Mouse (Mus musculus): Measurements from ENCODE around the gene Zfp536. TPM values are rescaled to one million over a fixed set of nuclear protein-coding genes. Genes with fewer than 3 reads are reported as not detected.

Zfp536 gene
- polyA plus RNA-seq, 1 experiment, result not detected

GRCm38 (mm10) chr7:37544011-37544410, 229.4 kb downstream of the Zfp536 start:
- Histone ChIP-seq H3K4me3 (ENCODE audit: low read depth, low read length) (no peak overlapping the region), H3K9ac (ENCODE audit: low read depth, poor library complexity, severe bottlenecking) (no peak overlapping the region), H3K9me3 (replicated peaks; ENCODE audit: control insufficient read depth, insufficient read depth, low read length, poor library complexity, severe bottlenecking) (no peaks in the 10 kb centered on the region), H3K27ac (ENCODE audit: insufficient read depth, low read length) (no peak overlapping the region), H3K4me1 (ENCODE audit: control insufficient read depth, insufficient read depth, low read length) (no peaks in the 10 kb centered on the region), H3K36me3 (ENCODE audit: control insufficient read depth, insufficient read depth, low read length, poor library complexity, severe bottlenecking) (no peaks in the 10 kb centered on the region), H3K27me3 (ENCODE audit: control insufficient read depth, insufficient read depth, low read length, poor library complexity, severe bottlenecking) (no peaks in the 10 kb centered on the region)
- TF ChIP-seq EP300 (IDR thresholded peaks at IDR 0.05; ENCODE audit: insufficient read depth, low read depth, low read length) (no peak), POLR2A (IDR thresholded peaks at IDR 0.05; ENCODE audit: insufficient read depth, low read length) (no peak), CTCF (IDR thresholded peaks at IDR 0.05; ENCODE audit: low read depth, low read length) (no peak)

- H3K9ac ChIP-seq (ENCODE audit: low read depth, poor library complexity, severe bottlenecking), result no peak overlapping the region
- H3K4me1 ChIP-seq (ENCODE audit: control insufficient read depth, insufficient read depth, low read length), result no peaks in the 10 kb centered on the region
- no peaks in the 10 kb centered on the region for H3K27me3 ChIP-seq (ENCODE audit: control insufficient read depth, insufficient read depth, low read length, poor library complexity, severe bottlenecking)
- H3K9me3 ChIP-seq (replicated peaks; ENCODE audit: control insufficient read depth, insufficient read depth, low read length, poor library complexity, severe bottlenecking), result no peaks in the 10 kb centered on the region
- H3K4me3 ChIP-seq (ENCODE audit: low read depth, low read length), result no peak overlapping the region
- no peaks in the 10 kb centered on the region for H3K36me3 ChIP-seq (ENCODE audit: control insufficient read depth, insufficient read depth, low read length, poor library complexity, severe bottlenecking)
- H3K27ac ChIP-seq (ENCODE audit: insufficient read depth, low read length), result no peak overlapping the region
- TF ChIP-seq POLR2A (IDR thresholded peaks at IDR 0.05; ENCODE audit: insufficient read depth, low read length) (no peak), CTCF (IDR thresholded peaks at IDR 0.05; ENCODE audit: low read depth, low read length) (no peak), EP300 (IDR thresholded peaks at IDR 0.05; ENCODE audit: insufficient read depth, low read depth, low read length) (no peak)
Measured at GRCm38 (mm10) chr7:37542951-37543350, 230.5 kb downstream of the Zfp536 start.

DNA sequence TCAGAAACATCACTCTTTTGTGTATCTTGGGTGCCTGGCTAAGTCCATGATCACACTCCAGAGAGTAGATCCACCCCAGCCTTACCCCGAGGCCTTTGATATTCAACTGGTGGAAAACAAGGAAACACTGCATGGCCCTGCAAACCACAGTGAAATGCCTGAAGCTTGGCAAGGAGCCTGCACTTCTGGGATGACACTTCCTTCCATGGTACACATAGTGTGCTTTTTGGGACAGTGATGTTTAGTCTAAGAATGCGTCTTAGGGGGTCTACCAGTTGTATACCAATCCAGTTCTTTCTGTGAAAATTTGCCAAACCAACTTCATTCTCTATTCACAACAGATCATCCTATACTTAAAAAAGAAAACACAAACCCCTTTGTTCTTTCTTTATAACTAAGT, 242.3 kb downstream of the Zfp536 start:
- H3K4me1 ChIP-seq (ENCODE audit: control insufficient read depth, insufficient read depth, low read length), result no peaks in the 10 kb centered on the region
- H3K27me3 ChIP-seq (ENCODE audit: control insufficient read depth, insufficient read depth, low read length, poor library complexity, severe bottlenecking), result no peaks in the 10 kb centered on the region
- H3K9ac ChIP-seq (ENCODE audit: low read depth, poor library complexity, severe bottlenecking), result no peak overlapping the region
- H3K27ac ChIP-seq (ENCODE audit: insufficient read depth, low read length), result no peak overlapping the region
- no peaks in the 10 kb centered on the region for H3K9me3 ChIP-seq (replicated peaks; ENCODE audit: control insufficient read depth, insufficient read depth, low read length, poor library complexity, severe bottlenecking)
- no peak for TF ChIP-seq POLR2A (IDR thresholded peaks at IDR 0.05; ENCODE audit: insufficient read depth, low read length)
- TF ChIP-seq EP300 (IDR thresholded peaks at IDR 0.05; ENCODE audit: insufficient read depth, low read depth, low read length), result no peak
- no peak overlapping the region for H3K4me3 ChIP-seq (ENCODE audit: low read depth, low read length)
- H3K36me3 ChIP-seq (ENCODE audit: control insufficient read depth, insufficient read depth, low read length, poor library complexity, severe bottlenecking), result no peaks in the 10 kb centered on the region

- TF ChIP-seq EP300 (IDR thresholded peaks at IDR 0.05; ENCODE audit: insufficient read depth, low read depth, low read length) (no peak), POLR2A (IDR thresholded peaks at IDR 0.05; ENCODE audit: insufficient read depth, low read length) (no peak), CTCF (IDR thresholded peaks at IDR 0.05; ENCODE audit: low read depth, low read length) (no peak)
- no peak overlapping the region for H3K4me3 ChIP-seq (ENCODE audit: low read depth, low read length)
- no peaks in the 10 kb centered on the region for H3K27me3 ChIP-seq (ENCODE audit: control insufficient read depth, insufficient read depth, low read length, poor library complexity, severe bottlenecking)
Measured at GRCm38 (mm10) chr7:37528311-37528710, 245.1 kb downstream of the Zfp536 start.

DNA sequence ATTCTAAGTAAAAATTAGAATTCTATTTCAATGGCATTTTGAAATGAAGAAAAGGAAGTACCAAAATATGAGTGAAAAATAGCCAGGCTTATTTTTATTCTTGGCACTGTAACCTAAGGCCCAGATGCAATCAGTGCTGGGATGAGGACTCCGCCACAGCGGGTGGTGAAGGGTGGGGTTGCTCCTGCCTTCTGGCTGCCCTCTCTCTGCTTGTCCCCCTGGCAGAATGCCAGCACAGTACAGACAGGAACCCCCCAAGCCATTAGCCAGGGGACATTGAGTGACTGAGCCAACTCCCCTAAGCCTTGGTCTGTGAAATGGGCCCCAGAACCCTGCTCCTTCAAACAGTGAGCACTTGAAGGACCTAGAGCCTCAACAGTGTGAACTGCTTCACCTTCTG, 245.6 kb downstream of the Zfp536 start:
- no peak overlapping the region for H3K4me3 ChIP-seq (ENCODE audit: low read depth, low read length)
- H3K9ac ChIP-seq (ENCODE audit: low read depth, poor library complexity, severe bottlenecking), result no peak overlapping the region
- no peak for TF ChIP-seq CTCF (IDR thresholded peaks at IDR 0.05; ENCODE audit: low read depth, low read length)
- no peak for TF ChIP-seq EP300 (IDR thresholded peaks at IDR 0.05; ENCODE audit: insufficient read depth, low read depth, low read length)
- no peak for TF ChIP-seq POLR2A (IDR thresholded peaks at IDR 0.05; ENCODE audit: insufficient read depth, low read length)
- no peaks in the 10 kb centered on the region for H3K4me1 ChIP-seq (ENCODE audit: control insufficient read depth, insufficient read depth, low read length)
- no peaks in the 10 kb centered on the region for H3K27me3 ChIP-seq (ENCODE audit: control insufficient read depth, insufficient read depth, low read length, poor library complexity, severe bottlenecking)
- H3K9me3 ChIP-seq (replicated peaks; ENCODE audit: control insufficient read depth, insufficient read depth, low read length, poor library complexity, severe bottlenecking), result no peaks in the 10 kb centered on the region
- H3K36me3 ChIP-seq (ENCODE audit: control insufficient read depth, insufficient read depth, low read length, poor library complexity, severe bottlenecking), result no peaks in the 10 kb centered on the region
- no peak overlapping the region for H3K27ac ChIP-seq (ENCODE audit: insufficient read depth, low read length)

More at GRCm38 (mm10) chr7:37528311-37528710, 245.1 kb downstream of the Zfp536 start:
- Histone ChIP-seq H3K9ac (ENCODE audit: low read depth, poor library complexity, severe bottlenecking) (no peak overlapping the region), H3K36me3 (ENCODE audit: control insufficient read depth, insufficient read depth, low read length, poor library complexity, severe bottlenecking) (no peaks in the 10 kb centered on the region), H3K9me3 (replicated peaks; ENCODE audit: control insufficient read depth, insufficient read depth, low read length, poor library complexity, severe bottlenecking) (no peaks in the 10 kb centered on the region), H3K4me1 (ENCODE audit: control insufficient read depth, insufficient read depth, low read length) (no peaks in the 10 kb centered on the region), H3K27ac (ENCODE audit: insufficient read depth, low read length) (no peak overlapping the region)

DNA sequence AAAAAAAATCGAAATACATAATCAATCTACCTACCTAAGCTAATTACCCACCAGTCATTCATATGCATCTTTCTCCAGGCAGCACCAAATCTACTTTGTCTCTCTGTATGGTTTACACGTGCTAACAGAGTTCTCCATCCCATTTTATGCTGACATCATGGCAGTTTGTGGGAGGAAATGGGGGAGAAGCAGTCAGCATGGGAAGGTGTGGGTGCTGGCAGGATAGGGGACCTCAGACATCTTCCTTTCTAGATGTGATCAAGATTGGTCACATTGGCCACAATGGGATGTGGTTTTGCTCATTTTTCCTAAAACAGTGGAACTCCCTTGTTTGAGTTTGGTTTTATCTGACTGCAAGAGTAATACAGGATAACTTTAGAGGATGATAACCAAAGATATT, 252.0 kb downstream of the Zfp536 start:
- TF ChIP-seq EP300 (IDR thresholded peaks at IDR 0.05; ENCODE audit: insufficient read depth, low read depth, low read length), result no peak
- no peak for TF ChIP-seq CTCF (IDR thresholded peaks at IDR 0.05; ENCODE audit: low read depth, low read length)
- no peak for TF ChIP-seq POLR2A (IDR thresholded peaks at IDR 0.05; ENCODE audit: insufficient read depth, low read length)
- Histone ChIP-seq H3K27me3 (ENCODE audit: control insufficient read depth, insufficient read depth, low read length, poor library complexity, severe bottlenecking) (no peaks in the 10 kb centered on the region), H3K27ac (ENCODE audit: insufficient read depth, low read length) (no peak overlapping the region), H3K9me3 (replicated peaks; ENCODE audit: control insufficient read depth, insufficient read depth, low read length, poor library complexity, severe bottlenecking) (no peaks in the 10 kb centered on the region), H3K36me3 (ENCODE audit: control insufficient read depth, insufficient read depth, low read length, poor library complexity, severe bottlenecking) (no peaks in the 10 kb centered on the region), H3K4me3 (ENCODE audit: low read depth, low read length) (no peak overlapping the region), H3K9ac (ENCODE audit: low read depth, poor library complexity, severe bottlenecking) (no peak overlapping the region), H3K4me1 (ENCODE audit: control insufficient read depth, insufficient read depth, low read length) (no peaks in the 10 kb centered on the region)
